Mouse (Mus musculus) c-Kit-positive CD71-positive TER-119-positive erythroid progenitor cells, embryonic 14.5 days (primary cell): ENCODE measurements around the gene Rnf115.
"Not testable (repeated sequence)": the region's sequence is repeated elsewhere in the genome, so short reads cannot be mapped to it uniquely, and the experiment has no call there.

ENCODE experiments used
- DNase-seq: peaks from one replicate; pipeline ENCODE4 v3.0.0-alpha.2; 2013; ENCODE audit warnings: low spot score

The Rnf115 gene

DNA sequence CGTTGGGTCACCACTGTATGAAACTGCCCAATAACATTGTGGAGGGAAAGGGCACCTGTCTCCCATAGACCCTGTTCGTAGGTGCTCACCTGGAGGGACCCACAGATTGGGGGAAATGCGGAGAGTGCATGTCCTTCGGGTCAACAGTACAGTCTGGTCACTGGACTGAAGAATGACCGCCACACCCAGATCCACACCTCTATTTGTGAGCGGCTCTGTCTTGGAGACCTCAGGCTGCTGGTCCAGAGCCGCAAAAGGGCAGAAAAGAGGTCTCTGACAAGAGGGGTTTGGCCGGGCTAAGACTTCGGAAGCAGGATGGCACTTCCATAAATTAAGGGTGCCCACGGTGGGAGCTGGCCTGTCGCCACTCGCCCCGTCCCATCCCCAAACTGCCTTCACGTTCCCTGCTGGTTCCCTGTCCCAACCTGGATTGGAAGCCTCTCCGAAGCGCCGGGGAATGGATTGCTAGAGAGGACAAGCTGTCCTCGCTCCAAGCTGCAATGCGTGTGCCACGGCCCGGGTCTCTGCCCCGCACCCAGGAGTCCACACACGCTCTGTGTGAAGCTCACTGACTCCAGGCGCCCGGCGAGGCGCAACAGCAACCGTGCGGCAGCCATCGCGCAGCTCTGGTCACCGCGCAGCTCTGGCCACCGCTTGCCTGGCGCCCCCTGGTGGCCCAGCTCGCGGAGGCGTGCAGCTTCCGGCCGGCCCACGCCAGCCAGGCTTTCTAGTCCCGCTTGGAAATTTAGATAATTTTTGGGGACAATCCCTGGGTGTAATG, 19.4 kb upstream of the Rnf115 start, which contains the start of gene Nudt17:
Gene Nudt17 (minus strand): TSS at position 660 of the 781 bp plus-strand sequence.
- DNase-seq = peak; percentile 63

DNA sequence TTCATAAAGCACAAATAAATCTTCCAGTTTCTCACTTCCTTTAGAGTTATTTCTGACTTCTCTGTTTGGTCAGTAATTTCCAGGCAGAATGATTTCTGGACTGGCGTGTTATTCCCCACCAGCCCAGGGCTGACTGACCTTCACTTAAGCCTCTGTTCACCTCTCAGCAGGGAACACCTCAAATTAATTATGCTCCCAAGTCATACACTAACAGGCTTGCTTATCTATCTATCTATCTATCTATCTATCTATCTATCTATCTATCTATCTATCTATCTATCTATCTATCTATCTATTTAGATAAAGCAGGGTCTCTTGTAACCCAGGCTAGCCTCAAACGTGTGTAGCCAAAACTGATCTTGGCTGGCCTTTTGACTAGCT, 18.8 kb upstream of the Rnf115 start:
- DNase-seq = no peak

DNA sequence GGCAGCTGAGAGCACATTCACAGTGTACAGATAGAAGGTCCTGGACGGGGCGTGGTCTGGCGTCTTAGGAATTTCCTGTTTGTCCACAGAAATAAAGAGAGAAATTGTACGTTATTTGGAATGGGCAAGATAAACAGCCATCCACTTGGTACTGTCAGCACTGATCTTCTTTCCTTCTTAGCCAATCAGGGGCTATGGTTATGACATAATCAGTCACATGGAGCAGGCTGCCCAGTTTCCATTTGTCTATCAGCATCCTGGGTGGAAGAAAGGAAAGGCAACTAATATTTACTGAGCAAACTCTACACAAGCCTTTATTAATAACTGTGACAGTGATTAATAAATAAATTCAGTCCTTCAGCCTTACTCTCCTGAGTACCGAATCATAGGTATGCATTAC, 13.2 kb upstream of the Rnf115 start:
- no peak for DNase-seq

- no peak for DNase-seq
These were observed 11.6 kb upstream of the Rnf115 start for GRCm38 (mm10) chr3:96715854-96716253.

- no peak for DNase-seq
These were observed 8.3 kb upstream of the Rnf115 start for GRCm38 (mm10) chr3:96719173-96719572.

DNA sequence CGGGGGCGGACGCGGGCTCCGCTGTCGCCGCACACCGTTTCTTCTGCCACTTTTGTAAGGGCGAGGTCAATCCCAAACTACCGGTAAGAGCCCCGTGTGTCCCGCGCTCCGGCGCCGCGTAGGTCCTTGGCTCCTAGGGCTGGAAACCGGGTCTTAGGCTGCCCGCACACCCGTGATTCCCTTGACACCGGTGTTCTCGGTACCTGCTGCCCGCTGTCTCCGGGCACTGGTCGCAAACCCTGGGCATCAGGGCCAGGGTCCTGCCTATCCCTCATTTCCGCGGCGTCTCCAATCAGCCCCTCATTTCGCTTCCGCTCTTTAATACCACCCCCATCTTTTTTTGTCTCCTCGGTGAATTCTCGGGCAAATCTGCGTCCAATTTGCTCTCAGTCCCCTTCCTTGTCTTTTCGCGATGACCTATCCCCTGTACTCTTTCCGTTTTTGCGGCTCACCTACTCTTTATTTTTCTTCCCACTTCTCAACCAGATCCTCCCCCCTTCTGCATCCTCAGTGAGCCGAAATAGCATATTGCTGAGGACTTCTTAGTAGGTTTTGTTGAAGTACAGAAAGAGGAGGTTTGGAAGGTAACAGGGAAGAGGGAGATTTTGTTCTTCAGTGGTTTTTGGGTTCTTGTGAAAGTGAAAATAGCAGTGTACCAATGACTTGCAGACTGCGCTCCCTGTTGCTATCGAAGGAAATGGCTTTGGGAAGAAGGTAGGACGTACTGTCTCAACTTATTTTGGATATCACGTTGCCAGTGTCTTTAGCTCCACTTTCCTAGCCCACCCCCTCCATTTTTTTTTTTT, 567 bp downstream of the Rnf115 start:
- DNase-seq = peak; percentile 51

GRCm38 (mm10) chr3:96728634-96729402, 1.4 kb downstream of the Rnf115 start:
- DNase-seq = no peak

DNA sequence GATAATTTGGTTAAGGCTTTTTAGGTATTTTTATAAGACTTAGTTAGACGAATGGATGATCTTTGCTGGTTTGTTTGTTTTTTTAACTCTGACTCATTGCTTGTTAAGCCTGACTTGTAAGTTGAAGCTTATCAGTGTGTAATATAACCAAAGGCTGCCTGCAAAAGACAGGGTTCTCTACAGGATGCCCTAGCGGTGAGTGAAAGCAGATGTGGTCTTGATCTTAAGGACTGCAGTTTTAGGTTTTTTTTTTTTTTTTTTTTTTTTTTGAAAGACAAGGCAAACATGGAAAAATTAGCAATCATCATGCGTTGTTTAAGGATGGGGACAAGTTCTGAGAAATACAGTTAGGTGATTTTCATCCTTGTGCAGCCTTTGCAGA, 1.9 kb downstream of the Rnf115 start:
- no peak for DNase-seq

DNA sequence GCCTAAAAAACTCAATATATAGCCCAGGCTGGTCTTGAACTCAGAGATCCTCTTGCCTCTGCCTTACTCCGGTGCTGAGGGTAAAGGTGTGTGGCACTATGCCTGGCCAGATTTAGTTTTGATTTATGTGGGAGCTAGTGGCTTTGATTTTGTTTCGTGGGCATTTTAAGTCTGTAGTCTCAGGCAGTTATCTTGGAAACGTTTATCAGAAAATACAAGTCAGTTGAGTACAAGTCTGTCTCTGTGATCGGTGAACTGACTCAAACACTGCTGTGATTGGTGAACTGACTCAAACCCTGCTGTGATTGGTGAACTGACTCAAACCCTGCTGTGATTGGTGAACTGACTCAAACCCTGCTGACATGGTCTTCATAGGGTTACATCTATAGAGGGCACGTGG, 3.3 kb downstream of the Rnf115 start:
- DNase-seq = no peak

- DNase-seq = no peak
These were observed 6.5 kb downstream of the Rnf115 start for GRCm38 (mm10) chr3:96733984-96734383.

DNA sequence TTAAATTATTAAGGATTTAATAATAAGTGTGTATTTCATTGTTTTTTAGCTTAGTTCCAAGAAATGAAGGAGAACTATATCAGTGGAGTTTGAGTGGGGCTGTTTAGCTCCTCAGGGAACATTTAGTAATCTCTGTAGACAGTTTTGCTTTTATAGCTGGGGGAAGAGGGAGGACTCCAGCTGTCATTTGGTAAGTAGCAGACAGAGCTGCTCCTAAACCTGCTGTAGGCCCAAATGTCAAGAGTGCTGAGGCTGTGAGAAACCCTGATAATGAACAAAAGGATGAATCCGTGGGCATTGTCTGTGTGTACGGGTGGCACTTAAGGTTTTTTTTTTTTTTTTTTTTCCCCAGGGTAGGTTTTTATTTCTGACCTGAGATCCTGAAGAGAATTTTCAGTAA, 7.7 kb downstream of the Rnf115 start:
- DNase-seq = no peak

- DNase-seq = no peak
These were observed 9.7 kb downstream of the Rnf115 start for GRCm38 (mm10) chr3:96737013-96737740.

DNA sequence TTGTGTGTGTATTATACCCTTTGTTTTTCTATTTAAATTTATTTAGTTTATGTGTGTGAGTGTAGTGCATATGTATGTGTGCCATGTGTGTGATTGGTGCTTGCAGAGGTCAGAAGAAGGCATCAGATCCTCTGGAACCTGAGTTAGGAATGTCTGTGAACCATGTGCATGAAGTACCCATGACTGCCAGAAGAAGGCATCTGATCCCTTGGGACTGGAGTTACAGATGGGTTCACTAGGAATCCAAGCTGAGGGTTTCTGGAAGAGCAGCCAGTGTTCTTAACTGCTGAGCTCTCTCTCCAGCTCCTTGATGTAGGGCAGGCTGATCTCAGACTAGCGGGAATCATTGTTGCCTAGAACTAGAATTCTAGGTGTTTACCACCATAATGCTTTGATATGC, 10.5 kb downstream of the Rnf115 start:
- DNase-seq = no peak

DNA sequence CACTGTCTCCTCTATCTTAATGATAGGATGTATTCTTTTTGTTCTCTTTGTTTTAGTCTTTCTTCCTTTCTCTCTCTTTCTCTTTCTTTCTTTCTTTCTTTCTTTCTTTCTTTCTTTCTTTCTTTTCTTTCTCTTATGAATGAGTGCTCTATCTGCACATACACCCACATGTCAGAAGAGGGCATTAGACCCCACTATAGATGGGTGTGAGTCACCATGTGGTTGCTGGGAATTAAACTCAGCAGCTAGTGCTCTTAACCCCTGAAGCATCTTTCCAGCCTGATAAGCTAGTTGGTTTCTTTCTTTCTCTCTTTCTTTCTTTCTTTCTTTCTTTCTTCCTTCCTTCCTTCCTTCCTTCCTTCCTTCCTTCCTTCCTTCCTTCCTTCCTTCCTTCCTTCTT, 12.8 kb downstream of the Rnf115 start:
- not testable (repeated sequence) for DNase-seq

- DNase-seq = no peak
These were observed 16.9 kb downstream of the Rnf115 start for GRCm38 (mm10) chr3:96744348-96744747.

DNA sequence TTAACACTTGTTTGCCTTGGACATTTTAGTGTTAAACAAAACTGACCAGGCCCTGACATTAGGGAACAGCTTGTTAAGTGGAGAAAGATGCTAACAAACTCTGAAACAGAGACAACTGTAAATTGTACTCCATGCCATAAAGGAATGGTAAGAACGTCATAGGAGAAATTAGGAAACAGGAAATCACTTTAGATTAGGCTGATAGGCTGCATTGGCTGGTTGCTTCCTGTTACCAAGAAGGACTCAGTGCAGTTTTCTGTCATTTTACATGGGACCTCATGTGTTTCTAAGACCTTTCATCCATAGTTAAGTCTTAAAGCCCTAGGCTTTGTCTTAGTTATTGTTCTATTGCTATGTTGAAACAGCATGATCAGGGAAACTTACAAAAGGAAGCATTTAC, 19.4 kb downstream of the Rnf115 start:
- no peak for DNase-seq

- no peak for DNase-seq
These were observed 28.5 kb downstream of the Rnf115 start for GRCm38 (mm10) chr3:96755935-96756334.

DNA sequence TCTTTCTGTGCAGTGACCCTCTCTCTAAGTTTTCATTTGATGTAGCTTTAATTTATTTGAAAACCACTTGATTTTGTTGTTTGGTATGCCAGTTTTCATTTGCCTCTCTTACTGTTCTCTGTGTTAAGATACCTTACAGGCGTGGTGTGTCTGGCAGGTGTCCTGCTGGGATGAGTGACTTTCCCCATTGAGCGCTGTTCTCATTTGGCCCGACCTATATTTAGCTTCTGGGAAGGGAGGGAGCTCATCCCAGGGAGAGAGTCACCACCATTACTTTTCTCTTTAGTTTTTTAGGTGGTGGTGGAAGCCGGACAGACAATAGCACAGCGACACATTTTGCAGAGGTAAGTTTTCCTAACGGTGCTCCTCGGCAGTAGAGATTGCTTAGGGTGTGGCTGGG, 30.2 kb downstream of the Rnf115 start:
- no peak for DNase-seq

DNA sequence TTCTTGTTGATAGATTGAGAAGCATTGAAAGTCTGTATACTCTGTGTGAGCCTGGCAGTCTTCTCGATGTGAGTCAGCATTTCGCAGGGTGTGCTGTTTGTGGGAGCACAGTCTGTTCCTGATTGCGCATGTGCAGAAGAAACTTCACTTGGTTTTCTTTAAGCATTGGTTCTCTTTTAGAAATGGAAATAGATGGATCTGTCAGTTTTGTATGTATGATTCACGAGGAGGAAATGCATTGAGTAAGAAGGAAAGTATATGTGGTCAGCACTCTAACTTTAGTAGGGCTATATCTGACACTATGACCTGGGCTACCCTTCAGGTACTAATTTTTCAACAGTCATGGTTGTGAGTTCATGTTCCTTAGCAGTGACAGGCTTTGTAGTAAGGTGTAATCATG, 32.2 kb downstream of the Rnf115 start:
- DNase-seq = peak; percentile 11

DNA sequence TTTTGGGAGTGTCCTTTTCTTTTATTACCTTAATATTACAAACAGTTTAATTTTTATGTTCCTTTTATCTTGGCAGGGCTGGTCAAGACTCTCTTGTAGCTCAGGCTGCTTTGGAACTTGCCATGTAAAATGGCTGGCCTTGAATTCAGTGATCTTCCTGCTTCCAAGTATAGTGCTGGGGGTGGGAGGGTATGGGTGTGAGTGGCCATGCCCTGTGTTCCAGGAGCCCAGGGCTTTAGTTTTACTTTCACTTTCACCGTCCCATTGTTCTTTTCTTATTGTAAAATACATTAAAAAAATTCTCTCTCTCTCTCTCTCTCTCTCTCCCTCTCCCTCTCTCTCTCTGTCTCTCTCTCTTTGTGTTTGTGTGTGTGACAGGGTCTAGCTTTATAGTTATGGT, 37.1 kb downstream of the Rnf115 start:
- no peak for DNase-seq

GRCm38 (mm10) chr3:96769971-96770370, 42.5 kb downstream of the Rnf115 start:
- no peak for DNase-seq

DNA sequence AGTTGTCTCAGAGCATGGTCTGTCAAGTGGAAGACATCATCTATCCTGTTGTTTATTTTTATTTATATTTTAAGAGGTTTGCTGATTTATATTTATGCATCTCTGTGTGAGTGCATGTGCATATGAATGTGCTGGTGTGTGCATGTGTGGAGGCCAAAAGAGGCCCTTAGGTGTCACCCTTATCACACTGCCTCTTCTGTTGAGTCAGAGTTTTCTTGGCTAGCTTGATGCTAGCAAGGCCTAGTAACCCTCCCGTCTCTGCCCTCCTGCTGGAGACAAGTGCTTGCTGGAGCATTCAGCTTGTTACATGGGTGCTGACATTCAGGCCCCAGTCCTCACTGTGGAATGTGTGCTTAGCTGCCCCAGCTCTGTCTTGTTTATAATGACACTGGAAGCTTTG, 45.5 kb downstream of the Rnf115 start:
- DNase-seq = peak; percentile 23
